Mouse (Mus musculus) brain, adult 10 weeks (tissue): Measurements from ENCODE around the gene Gm13287. TPM values are rescaled to one million over a fixed set of nuclear protein-coding genes. Genes with fewer than 3 reads are reported as not detected.

Experiments used
- polyA plus RNA-seq: library from polyadenylated mRNA; stranded (reverse); fragments of 350-450 nt; fragmentation: Illumina TruSeq; extraction: RNeasy Lipid Tissue Mini Kit (QIAGEN cat#74804); gene quantifications from one replicate; pipeline ENCODE4 v1.2.3, GENCODE M21; 2015; ENCODE audit warnings: low read depth, low replicate concordance

The Gm13287 gene
- polyA plus RNA-seq, 1 experiment from 2014 or later = not detected

Other genes starting within 250 kb of the Gm13287 start
- gene Ifna15, start 245.0 kb upstream of the Gm13287 start, polyA plus RNA-seq = not detected
- not detected for gene Ifna14, start 231.5 kb upstream of the Gm13287 start, polyA plus RNA-seq
- gene Ifna9, start 210.9 kb upstream of the Gm13287 start, polyA plus RNA-seq = not detected
- not detected for gene Ifna12, start 199.9 kb upstream of the Gm13287 start, polyA plus RNA-seq
- gene C87499, start 168.8 kb upstream of the Gm13287 start, polyA plus RNA-seq = not detected
- gene Ifna13, start 158.8 kb upstream of the Gm13287 start, polyA plus RNA-seq = not detected
- gene Ifna16, start 126.3 kb upstream of the Gm13287 start, polyA plus RNA-seq = not detected
- not detected for gene Ifna2, start 119.3 kb upstream of the Gm13287 start, polyA plus RNA-seq
- not detected for gene Ifnab, start 111.9 kb upstream of the Gm13287 start, polyA plus RNA-seq
- not detected for gene Gm26566, start 81.4 kb upstream of the Gm13287 start, polyA plus RNA-seq
- gene Klhl9, start 80.8 kb upstream of the Gm13287 start, polyA plus RNA-seq = 77.2 TPM
- not detected for gene Gm13271, start 48.4 kb upstream of the Gm13287 start, polyA plus RNA-seq
- not detected for gene Gm13283, start 43.1 kb upstream of the Gm13287 start, polyA plus RNA-seq
- gene Gm13290, start 29.4 kb upstream of the Gm13287 start, polyA plus RNA-seq = not detected
- not detected for gene Gm13289, start 26.3 kb upstream of the Gm13287 start, polyA plus RNA-seq
- gene Gm13272, start 23.4 kb upstream of the Gm13287 start, polyA plus RNA-seq = not detected
- not detected for gene Ifnz, start 21.1 kb upstream of the Gm13287 start, polyA plus RNA-seq
- gene Gm13276, start 17.5 kb upstream of the Gm13287 start, polyA plus RNA-seq = not detected
- gene Gm13277, start 14.6 kb upstream of the Gm13287 start, polyA plus RNA-seq = not detected
- not detected for gene Gm13278, start 11.7 kb upstream of the Gm13287 start, polyA plus RNA-seq
- gene Gm13275, start 8.8 kb upstream of the Gm13287 start, polyA plus RNA-seq = not detected
- gene Gm13279, start 5.9 kb upstream of the Gm13287 start, polyA plus RNA-seq = not detected
- not detected for gene Gm13285, start 3.6 kb upstream of the Gm13287 start, polyA plus RNA-seq
- not detected for gene Gm13288, start 2.3 kb downstream of the Gm13287 start, polyA plus RNA-seq
- gene Ifna7, start 13.0 kb downstream of the Gm13287 start, polyA plus RNA-seq = not detected
- not detected for gene Ifna11, start 16.7 kb downstream of the Gm13287 start, polyA plus RNA-seq
- gene Ifna6, start 24.2 kb downstream of the Gm13287 start, polyA plus RNA-seq = not detected
- not detected for gene Ifna5, start 32.3 kb downstream of the Gm13287 start, polyA plus RNA-seq
- gene Ifna4, start 38.6 kb downstream of the Gm13287 start, polyA plus RNA-seq = not detected
- not detected for gene Ifna1, start 46.8 kb downstream of the Gm13287 start, polyA plus RNA-seq
- gene Ifne, start 76.9 kb downstream of the Gm13287 start, polyA plus RNA-seq = not detected